Mouse (Mus musculus) frontal cortex, postnatal 14 days (tissue): ENCODE measurements around the gene Vmac.

Experiments used
- DNase-seq, 2 experiments: peaks; one replicate each; pipeline ENCODE4 v3.0.0; 2022; ENCODE audit warnings: low spot score in 2 of 2

Gene Vmac

DNA sequence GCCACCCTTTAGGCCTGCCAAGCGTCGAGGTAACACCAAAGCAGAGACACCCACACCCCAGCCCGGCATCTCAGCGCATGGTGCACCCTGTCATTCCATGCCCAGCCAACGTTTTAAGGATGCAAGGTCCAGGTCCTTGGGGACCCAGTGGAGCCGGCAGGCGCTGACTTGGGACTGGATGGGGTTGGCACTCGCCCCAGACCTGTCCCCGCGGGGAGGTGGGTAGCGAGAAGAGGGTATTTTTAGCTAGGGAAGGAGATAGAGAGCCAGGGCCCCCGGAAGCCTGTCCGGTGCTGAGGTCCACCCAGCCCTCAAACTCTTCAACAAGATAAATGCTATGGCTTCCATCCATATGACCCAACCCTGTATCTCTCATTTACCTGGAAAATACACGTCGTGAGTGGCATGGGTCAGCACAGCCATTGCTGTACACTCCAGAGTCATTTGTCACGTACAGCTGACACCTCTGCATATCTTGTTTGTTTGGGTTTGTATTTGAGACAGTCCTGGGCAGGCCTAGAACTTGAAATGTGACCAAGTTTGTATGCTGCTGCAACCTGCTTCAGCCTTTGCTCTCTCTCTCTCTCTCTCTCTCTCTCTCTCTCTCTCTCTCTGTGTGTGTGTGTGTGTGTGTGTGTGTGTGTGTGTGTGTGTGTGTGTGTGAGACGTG is 22.4 kb upstream of the Vmac start:
- DNase-seq, result no peak

DNA sequence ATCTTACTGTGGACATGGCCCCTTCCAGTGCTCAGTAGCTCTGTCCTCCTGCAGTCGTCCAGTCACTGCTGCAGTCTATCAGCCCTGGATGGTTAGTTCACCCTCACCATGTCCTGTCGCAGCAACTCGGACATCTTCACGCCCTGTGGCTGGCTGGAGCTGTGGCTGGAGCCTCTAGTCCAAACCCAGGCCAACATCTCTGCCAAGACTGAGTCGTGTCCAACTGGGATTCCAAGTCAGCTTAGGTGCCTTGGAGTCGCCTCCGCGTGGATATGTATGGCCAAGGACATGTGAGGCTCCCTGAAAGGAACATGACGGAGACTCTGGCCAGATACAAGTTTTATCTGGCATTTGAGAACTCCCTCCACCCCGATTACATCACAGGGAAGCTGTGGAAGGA is 20.4 kb upstream of the Vmac start:
- DNase-seq, result no peak

DNA sequence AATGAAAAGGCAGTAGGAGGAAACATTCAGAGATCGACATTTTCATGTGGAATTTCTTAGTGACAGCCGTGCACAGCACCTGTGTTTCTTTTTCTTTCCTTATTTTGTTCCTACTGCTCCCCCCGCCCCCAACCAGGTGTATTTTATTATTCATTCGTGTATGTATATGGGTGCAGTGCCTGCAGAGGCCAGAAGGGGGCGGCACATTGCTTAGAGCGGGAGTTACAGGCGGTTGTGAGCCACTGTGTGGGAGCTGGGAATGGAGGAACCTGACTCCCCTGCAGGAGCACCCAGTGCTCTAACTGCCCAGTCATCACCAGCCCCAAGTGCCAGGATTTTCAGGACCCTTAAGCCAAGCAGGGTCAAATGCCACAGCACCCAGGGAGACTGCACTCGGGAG is 18.7 kb upstream of the Vmac start:
- DNase-seq, result no peak

DNA sequence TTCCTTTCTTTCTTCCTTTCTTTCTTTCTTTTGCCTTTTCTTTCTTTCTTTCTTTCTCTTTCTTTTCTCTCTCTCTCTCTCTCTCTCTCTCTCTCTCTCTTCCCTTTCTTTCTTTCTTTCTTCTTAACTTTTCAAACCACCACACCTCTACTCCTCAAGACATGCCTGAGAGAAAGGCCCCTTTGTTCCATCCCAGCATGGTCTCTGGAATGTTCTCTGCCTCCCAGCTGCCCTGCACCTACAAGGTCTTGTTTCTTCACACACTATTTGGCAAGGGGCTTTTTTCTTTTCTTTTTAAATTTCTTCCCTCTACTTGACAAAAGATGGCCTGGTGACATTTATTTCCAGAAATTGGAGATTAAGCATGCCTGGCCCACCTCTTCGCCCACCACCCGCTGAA is 11.8 kb upstream of the Vmac start:
- DNase-seq, result no peak

DNA sequence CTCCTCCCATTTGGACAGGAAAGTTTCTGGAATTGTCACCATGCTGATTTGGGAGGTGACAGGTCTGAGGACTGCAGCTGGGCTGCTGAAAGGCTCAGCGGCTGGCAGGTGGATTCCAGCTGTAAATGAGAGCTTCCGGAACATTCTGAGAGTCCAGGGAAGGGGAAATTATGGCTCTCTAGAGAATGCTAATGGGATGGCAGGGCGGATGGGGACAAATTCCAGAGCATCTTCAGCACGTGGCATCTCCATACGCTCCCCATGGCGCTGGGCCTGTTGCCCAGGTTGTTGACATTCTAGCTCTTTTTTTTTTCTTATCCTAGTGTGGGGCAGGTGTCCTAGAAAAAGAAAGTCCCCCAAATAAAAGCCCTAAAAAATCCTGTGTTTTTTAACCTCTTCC is 11.3 kb upstream of the Vmac start:
- DNase-seq, result no peak

DNA sequence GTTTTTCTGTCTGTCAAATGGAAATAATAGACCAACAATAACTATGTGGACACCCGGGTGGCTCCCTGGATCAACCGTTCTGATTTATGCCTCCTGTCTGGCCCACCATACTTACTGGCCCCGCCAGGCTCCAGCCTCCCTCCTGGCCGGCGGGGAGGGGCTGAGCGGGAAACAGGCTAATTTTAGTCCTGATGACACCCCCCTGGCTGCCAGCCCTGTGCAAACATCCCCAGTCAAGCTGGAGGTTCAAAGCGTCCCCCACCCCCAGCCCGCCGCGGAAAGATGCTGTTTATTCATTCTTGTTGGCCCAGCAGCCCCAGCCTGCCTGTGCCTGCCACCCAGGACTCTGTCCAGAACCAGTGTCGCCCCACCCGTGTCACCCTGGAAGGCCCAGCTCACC is 10.3 kb upstream of the Vmac start:
- DNase-seq, result no peak

DNA sequence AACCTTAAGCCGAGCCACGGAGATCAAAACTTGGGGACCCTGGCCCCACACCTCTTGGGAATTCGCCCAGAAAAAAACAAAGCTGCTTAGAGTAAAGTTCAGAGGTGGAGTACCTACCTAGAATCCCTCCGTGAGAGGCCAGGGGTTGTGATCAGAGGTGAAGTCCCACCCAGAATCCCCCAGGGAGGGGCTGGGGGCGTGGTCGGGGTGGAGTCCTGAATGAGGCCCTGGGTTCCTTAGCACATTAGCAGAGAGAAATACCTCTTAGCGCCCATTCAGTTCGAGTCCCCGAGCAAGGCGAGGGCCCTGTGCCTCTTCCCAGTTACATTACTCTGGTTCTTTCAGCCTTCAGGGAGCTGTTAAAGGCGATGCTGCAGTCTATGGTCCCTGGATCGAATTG is 9.8 kb upstream of the Vmac start:
- DNase-seq, result no peak

DNA sequence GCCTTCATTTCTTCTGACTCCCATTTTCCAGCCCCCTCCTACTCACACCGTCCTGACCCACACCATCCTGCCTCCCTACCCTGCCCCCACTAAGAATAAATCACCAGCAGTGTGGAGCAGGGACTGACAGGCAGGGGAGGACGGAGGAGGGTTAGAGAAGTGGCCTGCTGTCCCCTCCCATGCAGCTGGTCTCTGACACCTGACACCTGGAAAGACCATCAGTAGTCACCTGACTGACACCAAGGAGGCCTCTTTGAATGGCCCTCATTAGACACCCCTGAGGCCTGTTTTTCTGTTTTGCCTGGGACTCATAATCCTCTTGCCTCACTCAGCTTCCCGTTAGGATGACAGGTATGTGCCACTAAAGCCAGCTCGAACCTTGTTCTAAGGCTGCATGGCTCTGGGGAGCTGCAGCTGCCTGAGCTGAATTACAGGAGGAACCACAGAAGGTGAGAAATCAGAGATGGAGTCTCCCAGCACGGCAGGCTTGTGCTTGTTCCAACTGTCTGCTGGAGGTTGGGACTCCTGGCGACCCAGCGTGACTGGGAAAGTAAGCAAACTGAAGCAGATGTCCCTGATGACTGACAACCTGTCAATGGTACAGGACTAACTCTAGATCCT is 9.3 kb upstream of the Vmac start:
- DNase-seq, result no peak

DNA sequence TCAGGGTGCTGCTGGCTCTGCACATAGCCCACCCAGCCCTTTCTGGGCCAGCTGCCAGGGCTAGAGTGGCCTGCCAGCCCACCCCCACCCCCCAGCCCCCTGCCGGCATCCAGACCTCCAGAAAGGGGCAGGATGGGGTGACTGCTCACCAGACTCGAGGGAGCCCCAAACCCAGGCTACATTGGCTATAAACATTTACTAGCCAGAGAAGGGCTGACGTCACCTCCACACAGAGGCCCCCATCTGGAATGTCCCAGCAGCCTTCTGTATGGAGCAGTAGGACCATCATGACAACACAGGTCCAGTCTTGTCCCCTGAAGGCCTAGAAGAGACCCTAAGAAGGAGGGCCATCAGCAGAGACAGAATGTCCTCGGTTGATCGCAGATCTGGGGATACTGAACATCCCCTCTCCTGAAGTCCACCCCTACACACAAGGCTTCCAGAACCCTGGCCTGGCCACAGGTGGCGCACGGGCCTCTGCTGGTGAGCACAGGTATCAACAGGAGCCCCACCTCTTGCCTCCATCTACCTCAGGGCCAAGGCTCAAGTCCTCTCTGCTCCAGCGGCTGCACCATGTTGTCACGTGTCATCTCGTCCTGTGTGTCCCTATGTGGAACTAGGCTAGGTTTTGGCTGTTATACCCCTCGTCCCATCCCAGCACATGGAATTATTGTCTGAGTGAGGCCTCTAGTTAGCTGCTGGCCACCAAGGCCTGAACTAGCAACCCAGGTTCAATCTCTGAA is 5.8 kb upstream of the Vmac start:
- DNase-seq, result no peak

DNA sequence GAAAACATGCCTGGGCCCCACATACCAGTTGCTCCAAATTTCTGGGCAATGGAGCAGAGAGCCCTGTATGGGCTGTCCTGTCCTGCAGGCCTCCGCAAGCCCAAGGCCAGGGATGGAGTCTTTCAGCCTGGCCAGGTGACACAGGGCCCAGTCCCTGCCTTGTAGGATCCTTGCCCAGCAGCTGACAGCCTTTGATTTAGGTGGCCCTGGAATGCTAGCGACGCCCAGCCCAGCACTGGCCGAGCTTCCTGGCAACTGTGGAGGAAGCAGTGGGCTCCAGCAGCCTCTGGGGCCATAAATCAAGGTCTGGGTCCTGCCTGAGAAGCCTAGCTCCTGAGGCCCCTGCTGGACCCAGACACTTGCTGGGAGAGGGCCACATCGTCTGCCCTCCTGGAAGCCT is 4.6 kb upstream of the Vmac start:
- no peak for DNase-seq

DNA sequence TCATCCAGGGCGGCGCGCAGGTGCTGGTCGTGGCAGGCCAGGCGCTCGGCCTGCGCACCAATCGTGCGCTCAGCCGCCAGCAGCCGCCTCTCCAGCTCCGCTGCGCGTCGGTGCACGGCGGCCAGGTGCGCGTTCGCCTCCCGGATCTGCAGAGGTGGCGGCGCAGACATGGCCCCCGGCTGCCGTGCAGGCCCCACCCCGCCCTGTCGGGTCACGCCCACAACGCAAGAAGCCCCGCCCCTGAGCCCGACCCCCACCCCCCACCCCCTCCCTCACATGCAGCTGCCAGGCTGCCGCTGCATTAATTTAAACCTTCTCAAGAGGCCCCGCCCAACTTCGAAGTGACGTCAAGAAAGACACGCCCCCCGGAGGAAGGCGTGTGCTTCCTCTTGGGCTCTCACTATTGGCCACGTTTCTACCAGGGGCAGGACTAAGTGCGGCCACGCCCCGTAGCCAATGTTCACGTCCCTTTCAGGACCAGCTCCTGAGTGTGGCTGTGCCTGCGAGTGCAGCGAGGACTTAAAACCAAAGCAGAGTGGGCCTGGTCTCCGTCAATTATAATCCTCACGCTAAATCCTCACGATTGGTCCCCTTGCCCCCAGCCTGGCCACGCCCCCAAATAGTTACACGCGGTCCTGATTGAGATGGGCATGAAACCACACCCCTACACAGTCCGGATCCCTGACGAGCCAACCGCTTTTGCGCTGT is 1.0 kb downstream of the Vmac start:
- DNase-seq, result peak; percentile 97 to 99

DNA sequence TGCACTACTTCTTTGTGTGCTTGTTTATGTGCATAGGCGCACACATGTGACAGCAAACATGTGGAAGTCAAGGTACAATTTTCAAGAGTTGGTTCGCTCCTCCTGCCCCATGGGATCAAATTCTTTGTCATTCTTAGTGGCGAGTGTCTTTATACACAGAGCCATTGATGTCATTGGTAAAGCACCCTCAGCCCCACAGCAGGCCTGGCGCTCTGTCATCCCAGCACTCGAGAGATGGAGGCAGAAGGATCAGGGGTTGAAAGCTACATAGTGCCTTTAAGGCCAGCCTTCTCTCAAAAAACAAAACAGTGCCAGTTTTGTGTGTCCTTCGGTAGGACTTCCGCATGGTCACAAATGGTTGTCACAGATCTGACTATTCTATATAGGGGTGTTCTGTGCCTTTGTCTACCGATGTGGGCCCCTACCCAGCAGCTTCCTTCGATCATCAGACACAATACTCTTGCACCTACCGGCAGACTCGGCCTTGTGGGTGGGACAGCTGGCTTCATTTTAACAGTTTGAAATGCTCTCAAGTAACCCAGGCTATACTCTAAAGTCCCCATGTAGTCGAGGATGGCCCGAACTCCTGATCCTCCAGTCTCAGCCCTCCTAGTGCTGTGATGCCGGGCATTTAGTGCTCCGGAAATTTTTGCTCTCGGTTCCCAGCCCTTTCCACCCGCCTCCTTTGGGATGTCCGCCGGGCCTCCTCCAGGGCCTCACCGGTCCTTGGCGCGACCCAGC is 1.7 kb downstream of the Vmac start:
- no peak for DNase-seq

DNA sequence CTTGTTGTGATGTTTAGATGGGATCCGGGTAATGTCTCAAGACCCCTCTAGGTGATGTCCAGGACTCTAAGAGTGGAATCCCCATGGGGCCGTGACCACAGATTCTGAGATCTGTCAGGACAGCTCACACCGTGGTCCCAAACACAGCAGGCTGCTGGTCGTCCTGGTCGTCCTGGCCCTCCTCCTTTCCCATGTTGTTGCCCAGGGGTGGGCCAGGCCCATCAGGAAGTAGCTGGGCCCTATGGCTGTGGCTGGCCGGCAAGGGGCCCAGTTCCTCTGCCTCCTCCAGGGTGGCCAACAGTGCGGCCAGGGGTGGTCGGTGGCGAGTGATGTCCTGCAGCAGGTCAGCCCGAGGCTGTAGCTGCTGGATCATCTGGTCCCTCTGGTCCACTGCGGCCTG is 2.5 kb downstream of the Vmac start:
- no peak for DNase-seq

DNA sequence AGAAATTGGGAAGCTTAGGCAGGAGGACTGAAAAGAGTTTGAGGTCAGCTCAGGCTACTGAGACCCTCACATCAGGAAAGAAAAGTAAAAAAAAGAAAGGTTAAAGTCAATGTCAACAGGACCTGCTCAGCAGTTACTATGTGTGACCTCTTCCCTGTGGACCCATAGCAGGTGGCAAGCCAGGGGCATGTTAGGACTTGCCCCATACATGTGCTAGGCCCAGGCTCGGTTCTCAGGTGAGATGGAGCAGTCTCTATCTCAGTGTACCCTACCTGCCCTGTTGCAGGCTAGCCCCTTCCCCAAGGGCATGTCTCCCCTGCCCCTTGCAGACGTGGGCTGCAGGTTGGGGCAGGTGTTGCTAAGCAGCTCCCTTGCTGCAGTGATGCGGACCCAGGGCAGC is 8.1 kb downstream of the Vmac start:
- DNase-seq, result no peak

DNA sequence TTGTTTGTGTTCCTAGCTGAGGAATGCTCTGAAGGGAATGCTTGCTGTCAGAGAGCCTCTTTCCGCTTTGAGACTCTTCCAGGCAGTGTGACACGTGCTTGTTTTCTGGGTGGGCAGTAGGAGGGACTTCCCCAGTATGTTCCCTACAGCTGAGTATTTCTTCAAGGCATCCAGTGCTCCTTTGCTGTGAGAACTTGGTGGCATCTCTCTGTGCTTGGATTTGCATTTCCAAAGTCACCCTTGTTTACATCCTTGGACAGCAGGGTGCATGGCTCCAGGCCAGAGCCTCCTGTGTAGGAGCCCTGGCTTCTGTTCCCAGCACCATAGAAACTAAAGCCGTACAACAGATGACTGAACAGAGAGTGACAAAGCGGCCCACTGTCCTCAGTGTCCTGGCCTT is 9.1 kb downstream of the Vmac start:
- DNase-seq, result no peak

DNA sequence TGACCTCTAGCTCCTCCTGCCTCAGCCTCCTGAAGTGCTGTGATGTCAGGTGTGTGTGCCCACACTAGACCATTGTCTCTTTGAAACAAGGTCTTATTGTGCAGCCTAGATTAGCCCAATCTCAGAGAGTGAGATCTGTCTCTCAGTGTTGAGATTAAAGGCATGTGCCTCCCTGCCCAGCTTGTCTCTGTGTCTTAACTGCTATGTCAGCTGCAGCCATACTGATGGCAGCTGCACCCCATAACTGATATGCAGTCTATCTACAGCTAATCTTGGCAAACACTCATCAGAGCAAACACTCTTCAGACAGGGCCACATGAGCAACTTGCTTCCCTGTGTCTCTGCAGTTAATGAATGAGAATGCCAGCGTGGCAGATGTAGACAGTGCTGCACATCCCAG is 11.3 kb downstream of the Vmac start:
- no peak for DNase-seq

DNA sequence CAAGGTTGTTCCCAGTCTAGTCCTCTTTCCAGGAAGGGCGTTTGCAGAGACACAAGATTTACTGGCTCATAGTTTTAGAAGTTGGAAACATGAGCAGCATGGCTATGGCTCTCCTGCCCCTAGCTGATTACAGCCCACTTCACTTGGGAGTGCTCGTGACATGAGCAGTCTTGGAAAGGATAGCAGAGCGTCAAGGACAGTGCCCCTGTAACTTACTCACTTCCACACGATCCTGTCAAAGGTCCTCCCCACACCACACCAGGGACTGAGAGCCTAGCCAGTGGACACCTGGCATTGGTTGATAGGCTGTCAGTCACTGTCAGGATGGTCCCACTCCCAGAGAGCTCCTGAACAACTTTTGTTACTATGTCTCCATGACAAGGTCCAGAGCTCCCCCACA is 14.8 kb downstream of the Vmac start:
- DNase-seq, result no peak

DNA sequence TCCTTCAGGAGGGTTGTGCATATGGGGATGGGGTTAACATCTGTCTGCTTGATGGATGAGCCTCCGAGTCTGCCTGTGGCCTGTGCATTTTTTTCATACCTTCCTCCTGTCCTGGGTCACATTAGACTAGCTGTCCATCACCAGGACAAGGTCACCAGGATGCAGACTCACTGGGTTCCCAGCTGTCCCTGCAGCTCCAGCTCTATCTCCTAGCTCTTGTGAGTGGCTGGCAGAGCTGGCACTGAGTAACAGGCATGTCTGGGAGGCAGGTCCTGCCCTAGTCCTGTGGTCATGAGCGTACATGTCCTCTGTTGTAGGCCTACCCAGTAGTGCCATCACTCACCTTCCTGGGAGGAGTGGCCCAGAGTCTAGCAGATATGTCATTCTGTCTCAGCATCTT is 17.4 kb downstream of the Vmac start:
- DNase-seq, result no peak

DNA sequence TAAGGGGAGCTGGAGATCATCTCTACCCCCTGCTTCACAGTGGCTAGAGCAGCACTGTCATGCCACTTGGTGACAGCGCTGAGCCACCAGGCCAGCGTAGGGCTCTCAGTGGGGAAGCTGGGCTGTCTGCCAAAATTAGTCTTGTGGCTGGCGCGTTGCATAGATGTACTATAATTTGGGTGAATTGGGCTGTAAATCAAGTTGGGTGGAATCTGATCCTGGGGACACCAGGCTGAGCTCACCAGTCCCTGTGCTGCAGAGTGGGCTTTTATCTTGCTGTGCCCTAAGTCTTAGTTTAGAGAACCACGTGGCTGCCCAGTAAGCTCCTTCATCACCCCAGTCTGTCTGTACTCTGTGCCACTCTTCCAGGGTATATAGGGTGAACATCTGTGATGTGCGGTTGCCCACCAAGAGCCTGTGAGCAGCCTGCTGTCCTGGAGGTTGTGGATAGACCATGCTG is 23.9 kb downstream of the Vmac start:
- DNase-seq, result peak in 1 of 2 experiments; percentile 40

DNA sequence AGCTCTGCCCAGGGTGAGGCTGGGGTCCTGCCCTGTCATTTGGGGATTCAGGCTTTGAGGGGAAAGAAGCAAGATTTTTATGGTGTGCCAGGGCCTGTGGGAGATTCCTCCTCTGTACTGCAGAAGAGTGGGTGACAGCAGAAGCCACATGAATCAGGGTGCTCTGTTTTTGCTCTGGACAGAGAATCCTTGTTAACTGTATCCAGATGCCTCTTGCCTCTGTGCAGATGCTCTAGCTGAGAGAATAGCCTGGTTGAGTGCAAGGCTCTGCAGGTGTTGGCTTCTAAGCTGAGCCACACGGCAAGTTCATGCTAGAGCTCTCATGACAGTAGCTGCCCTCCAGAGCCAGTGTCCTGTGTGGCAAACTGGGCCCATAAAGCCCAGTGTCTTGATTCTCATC is 24.4 kb downstream of the Vmac start:
- no peak for DNase-seq

DNA sequence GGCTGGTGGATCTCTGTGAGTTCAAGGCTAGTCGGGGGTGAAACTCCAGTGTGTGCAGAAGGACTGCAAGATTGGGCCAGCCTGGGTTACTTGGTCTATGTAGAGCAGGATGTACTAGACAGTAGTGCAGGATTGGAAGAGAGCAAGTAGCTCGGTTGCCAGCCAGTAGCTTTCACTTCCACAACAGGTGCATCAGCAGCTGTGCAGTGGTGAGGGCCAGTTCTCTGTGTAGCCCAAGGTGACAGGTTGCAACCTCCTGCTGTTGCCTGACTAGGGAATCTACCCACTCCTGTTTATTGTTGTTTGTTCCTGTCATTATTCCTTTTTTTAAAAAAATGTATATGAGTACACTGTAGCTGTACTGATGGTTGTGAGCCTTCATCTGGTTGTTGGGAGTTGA is 29.1 kb downstream of the Vmac start:
- DNase-seq, result no peak

DNA sequence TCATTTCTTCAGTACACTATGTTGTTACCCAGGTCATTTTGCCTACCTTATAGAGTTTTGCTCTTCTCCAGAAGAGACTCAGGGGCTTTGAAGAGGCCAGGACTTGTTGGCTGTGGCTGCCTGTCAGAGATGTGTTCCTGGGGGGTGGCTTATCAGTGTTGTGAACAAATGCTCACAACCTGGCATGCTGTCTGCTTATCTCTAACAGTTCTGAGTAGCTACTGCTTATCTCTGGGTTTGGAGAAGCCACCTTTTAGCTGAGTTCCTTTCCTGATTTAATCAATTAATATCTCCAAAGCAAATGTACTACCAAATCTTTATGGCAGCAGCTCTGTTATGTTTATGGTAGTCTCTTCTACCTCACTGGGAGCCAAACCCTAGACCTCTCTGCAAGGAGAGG is 29.8 kb downstream of the Vmac start:
- DNase-seq, result no peak
